In genomic region chr1:167652336-167652735, GRCm38 (mm10) we compare ENCODE assay signal across 21 mouse cellular contexts.
A peak's percentile ranks its signal among the peaks of the same experiment; 100 is the strongest.
DNase-seq lines count a peak whose midpoint lies in the region.
"Had no signal": no experiment of that assay in that cellular context is flagged by ENCODE, and none has a peak within 500 bp of the region (broad histone marks: within the 10 kb centered on the region; RNA-seq: fewer than 3 reads in every experiment).

No protein-coding gene starts in this region.

- DNase-seq in testis, postnatal 14 days (ENCODE audit: low spot score), result peak; percentile 12
- DNase-seq in testis, postnatal 10 days (ENCODE audit: low spot score), result no peak
- DNase-seq in ES-CJ7 (ENCODE audit: low read depth, low spot score) (peak; percentile 79), R1 (ENCODE audit: low read depth, low spot score) (peak; percentile 75), ZHBTc4 (ENCODE audit: low read depth, low spot score) (peak; percentile 63)
- DNase-seq in urinary bladder, adult 18-20 months (ENCODE audit: low spot score in 2 of 2), result no peak
- no peak for DNase-seq in right cerebral cortex, postnatal 25 days
- DNase-seq in adrenal gland, adult (ENCODE audit: inconsistent age in 2 of 2, low spot score in 1 of 2), result no peak
- DNase-seq: adrenal gland, adult 2 months; adrenal gland, adult 8-10 months; adrenal gland, postnatal 10 days; adrenal gland, postnatal 14 days; adrenal gland, postnatal 25 days; adrenal gland, postnatal 36 days; B cell, adult 2 months; cerebellum, adult 11 months; cerebellum, adult 11-12 months; cerebellum, adult 18-20 months; cerebellum, adult 2 months; cerebellum, adult 8-10 months; cerebellum, adult 9-10 months had no signal

Comparison
In these comparisons a context has a peak if more than half of its experiments do, and no peak if none do; other contexts are left out.
1. DNase-seq: peak in testis, postnatal 14 days (single experiment), ES-CJ7 (single experiment), R1 (single experiment) and ZHBTc4 (single experiment); none in testis, postnatal 10 days (single experiment), urinary bladder, adult 18-20 months (0 of 2), right cerebral cortex, postnatal 25 days (single experiment) and adrenal gland, adult (0 of 2).